Mouse (Mus musculus): Measurements from ENCODE around the gene Cse1l.
A peak's percentile ranks its signal among the peaks of the same experiment; 100 is the strongest.

Cse1l gene

DNA sequence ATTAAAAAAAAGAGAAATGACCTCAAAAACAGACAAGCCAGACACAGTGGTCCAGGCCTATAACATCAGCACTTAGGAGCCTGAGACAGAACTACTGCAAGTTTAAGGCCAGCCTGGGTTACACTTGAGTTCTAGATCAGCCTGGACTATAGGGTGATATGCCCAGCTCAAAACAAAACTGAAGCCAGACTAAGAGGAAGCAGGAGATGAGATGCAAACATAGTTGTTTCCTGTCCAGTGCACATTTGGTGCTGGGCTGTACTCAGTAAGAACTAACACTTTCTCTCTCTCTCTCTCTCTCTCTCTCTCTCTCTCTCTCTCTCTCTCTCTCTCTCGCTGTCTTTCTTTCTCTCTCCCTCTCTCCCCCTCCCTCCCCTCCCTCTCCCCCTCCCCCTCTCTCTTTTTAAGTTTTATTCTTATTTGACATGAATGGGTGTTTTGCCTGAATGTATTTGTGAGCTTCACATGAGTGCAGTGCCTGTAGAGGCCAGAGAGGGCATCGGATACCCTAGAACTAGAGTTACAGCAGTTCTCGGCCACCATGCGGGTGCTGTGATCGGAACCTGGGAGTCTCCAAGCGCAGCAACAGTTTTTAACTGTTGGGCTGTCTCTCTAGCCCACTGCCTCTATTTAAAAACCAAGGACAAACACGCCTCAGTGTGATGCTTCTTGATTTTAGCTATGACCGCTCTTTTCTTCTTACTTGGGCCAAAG, 4.9 kb upstream of the Cse1l start:
- no peak for DNase-seq (ENCODE audit: low read depth, low spot score)

- DNase-seq (ENCODE audit: low read depth, low spot score), result peak; percentile 20
Measured at GRCm38 (mm10) chr2:166903719-166904282, 2.0 kb upstream of the Cse1l start.

- DNase-seq (ENCODE audit: low read depth, low spot score), result peak; percentile 48
Measured at GRCm38 (mm10) chr2:166906523-166907182, 813 bp downstream of the Cse1l start.

- no peak for DNase-seq (ENCODE audit: low read depth, low spot score)
Measured at GRCm38 (mm10) chr2:166909729-166910128, 3.9 kb downstream of the Cse1l start.

GRCm38 (mm10) chr2:166910536-166910935, 4.7 kb downstream of the Cse1l start:
- no peak for DNase-seq (ENCODE audit: low read depth, low spot score)

GRCm38 (mm10) chr2:166923971-166924370, 18.1 kb downstream of the Cse1l start:
- no peak for DNase-seq (ENCODE audit: low read depth, low spot score)

- no peak for DNase-seq (ENCODE audit: low read depth, low spot score)
Measured at GRCm38 (mm10) chr2:166933943-166934342, 28.1 kb downstream of the Cse1l start.

GRCm38 (mm10) chr2:166934416-166934815, 28.6 kb downstream of the Cse1l start:
- DNase-seq (ENCODE audit: low read depth, low spot score), result no peak

DNA sequence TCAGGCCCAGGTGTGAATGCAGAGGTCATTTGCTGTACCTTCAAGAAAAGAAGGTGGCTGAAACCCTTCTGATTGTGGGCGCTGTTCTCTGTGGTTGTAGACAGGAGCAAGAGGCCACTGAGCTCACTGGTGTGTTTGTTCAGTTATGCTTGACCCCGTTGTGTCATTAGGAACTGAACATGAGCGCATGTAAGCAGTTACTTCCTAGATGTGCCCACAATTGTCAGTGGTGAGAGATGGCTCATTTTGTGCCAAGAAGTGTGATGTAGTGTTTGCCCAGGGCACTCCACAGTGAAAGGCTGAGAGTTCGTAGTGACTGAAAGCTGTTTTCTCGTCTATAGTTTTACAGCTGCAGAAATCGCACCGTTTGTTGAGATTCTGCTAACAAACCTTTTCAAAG, 29.7 kb downstream of the Cse1l start:
- no peak for DNase-seq (ENCODE audit: low read depth, low spot score)

- no peak for DNase-seq (ENCODE audit: low read depth, low spot score)
Measured at GRCm38 (mm10) chr2:166936166-166936565, 30.3 kb downstream of the Cse1l start.

GRCm38 (mm10) chr2:166943146-166943545, 37.3 kb downstream of the Cse1l start:
- DNase-seq (ENCODE audit: low read depth, low spot score), result no peak

DNA sequence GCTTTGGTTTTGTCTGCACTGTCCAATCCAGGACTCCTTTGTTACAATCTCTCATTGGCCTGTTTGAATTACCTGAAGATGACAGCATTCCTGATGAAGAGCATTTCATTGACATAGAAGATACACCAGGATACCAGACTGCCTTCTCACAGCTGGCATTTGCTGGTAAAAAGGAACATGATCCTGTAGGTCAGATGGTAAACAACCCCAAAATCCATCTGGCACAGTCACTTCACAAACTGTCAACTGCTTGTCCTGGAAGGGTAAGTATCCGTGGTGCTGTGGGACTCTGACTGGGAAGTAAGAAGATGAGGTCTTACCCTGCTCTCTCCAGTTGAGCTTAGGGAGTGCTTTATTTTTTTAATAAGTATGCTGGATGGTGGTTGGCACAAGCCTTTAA, 38.5 kb downstream of the Cse1l start:
- DNase-seq (ENCODE audit: low read depth, low spot score), result no peak

DNA sequence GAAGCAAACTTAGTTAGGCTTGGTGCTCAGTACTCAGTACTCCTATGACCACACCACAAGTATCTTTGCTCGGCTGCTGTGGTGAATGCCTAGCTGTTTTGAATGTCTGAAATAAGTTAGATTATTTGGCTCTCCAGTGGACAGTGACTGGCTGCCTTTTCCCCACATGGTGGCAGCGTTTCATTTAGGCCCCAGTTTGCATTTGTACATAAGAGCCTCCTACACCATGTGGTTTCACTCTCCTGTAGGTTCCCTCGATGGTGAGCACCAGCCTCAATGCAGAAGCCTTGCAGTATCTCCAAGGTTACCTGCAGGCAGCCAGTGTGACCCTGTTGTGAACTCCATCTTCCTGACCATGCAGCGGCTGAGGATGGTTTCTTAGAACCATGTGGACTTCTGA, 39.6 kb downstream of the Cse1l start:
- peak; percentile 28 for DNase-seq (ENCODE audit: low read depth, low spot score)

GRCm38 (mm10) chr2:166948246-166948645, 42.4 kb downstream of the Cse1l start:
- DNase-seq (ENCODE audit: low read depth, low spot score), result no peak

GRCm38 (mm10) chr2:166948936-166949335, 43.1 kb downstream of the Cse1l start:
- DNase-seq (ENCODE audit: low read depth, low spot score), result no peak

DNA sequence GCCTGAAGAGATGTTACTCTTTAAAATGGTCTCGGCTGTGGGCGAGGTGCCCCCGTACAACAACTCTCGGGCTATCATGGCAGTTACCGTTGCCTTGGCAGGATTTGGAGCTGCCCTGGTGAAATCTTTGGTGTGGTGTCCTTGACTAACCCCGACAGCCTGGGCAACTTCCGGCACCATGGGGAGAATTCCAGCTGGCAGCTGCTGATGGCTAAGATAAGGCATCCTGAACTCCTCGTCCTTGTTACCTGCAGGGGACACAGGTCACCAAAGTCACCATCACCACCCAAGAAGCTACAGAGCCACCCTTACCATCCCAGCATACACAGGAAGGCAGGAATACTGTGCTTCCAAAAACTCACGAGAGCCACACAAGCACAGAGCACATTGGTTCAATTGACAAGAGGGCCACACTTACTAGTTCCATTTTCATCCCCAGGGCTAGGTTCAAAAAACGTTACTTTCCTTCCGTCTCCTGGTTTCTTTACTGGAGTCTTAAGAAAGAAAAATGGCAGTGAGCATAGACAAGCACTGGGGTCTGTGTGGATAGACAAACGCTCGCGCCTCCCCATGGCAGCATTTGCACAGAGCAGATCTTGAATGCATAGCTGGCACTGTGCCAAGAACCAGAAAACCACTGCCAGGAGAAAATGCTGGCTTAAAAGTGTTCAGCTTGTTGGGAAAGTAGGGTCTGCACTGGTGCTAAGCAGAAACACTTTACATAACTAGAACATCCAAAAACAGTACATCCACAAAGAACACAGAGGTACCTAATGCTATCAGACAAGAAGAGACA, 45.2 kb downstream of the Cse1l start:
- DNase-seq (ENCODE audit: low read depth, low spot score), result no peak

DNA sequence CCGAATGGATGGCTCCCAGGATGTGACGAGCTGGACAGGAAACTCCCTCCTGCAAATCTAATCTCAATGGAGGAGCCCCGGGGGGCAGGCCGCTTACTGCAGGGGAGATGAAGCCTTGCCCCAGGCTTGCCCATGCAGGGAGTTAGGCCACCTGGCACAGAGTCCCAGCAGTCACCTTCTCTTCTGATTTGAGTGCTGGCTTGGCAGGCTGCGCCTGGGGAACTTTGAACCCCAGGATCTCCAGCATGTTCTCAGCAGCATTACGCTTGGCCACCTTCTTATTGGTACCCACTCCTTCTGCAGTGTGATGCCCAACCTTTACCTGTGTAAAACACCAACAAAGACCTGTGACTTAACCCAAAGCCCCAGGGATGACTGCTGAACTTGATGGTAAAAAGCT, 46.3 kb downstream of the Cse1l start:
- DNase-seq (ENCODE audit: low read depth, low spot score), result no peak

GRCm38 (mm10) chr2:166956805-166957204, 51.0 kb downstream of the Cse1l start:
- peak; percentile 68 for DNase-seq (ENCODE audit: low read depth, low spot score)

GRCm38 (mm10) chr2:166960648-166961330, 54.9 kb downstream of the Cse1l start:
- no peak for DNase-seq (ENCODE audit: low read depth, low spot score)

- no peak for DNase-seq (ENCODE audit: low read depth, low spot score)
Measured at GRCm38 (mm10) chr2:166963257-166963656, 57.4 kb downstream of the Cse1l start.

GRCm38 (mm10) chr2:166964773-166965172, 58.9 kb downstream of the Cse1l start:
- peak; percentile 29 for DNase-seq (ENCODE audit: low read depth, low spot score)

GRCm38 (mm10) chr2:166973153-166973552, 67.3 kb downstream of the Cse1l start:
- DNase-seq (ENCODE audit: low read depth, low spot score), result no peak
